Mouse (Mus musculus) megakaryocyte, embryonic 14.5 days (primary cell): Measurements from ENCODE around the gene Gng7.

Experiments used
- FLI1 ChIP-seq: IDR thresholded peaks from 2 replicates; pipeline ENCODE4 v1.6.1; 2012; ENCODE audit warnings: low read length, inconsistent platforms, mixed read lengths
- GATA1 ChIP-seq: IDR thresholded peaks from 3 replicates; pipeline ENCODE4 v1.6.1; 2012; ENCODE audit warnings: mixed read lengths, low read length, inconsistent platforms, borderline replicate concordance

GRCm38 (mm10) chr10:80967101-80967656 lies 47.6 kb downstream of the Gng7 start:
- TF ChIP-seq GATA1 = no peak
- no peak for TF ChIP-seq FLI1
